Mouse (Mus musculus) limb, embryonic 13.5 days (tissue): Measurements from ENCODE around the gene Enox1. TPM values are rescaled to one million over a fixed set of nuclear protein-coding genes. Genes with fewer than 3 reads are reported as not detected.

ENCODE experiments used
- ATAC-seq: fragments of 200-750 bp; cut with Nextera tagmentation; 2 replicates; pipeline ENCODE4 v1.8.0; 2017; ENCODE audit warnings: low read depth, moderate number of reproducible peaks, moderate TSS enrichment; ENCODE audit not compliant: low FRiP score
- H3K27ac ChIP-seq: fragments of 300-500 bp; sonication (generic); 2 replicates; pipeline ENCODE4 v1.5.1; 2015; ENCODE audit warnings: inconsistent platforms, mild to moderate bottlenecking, moderate library complexity
- H3K27me3 ChIP-seq: fragments of 300-500 bp; sonication (generic); 2 replicates; pipeline ENCODE4 v1.6.1; 2015; ENCODE audit warnings: mild to moderate bottlenecking, inconsistent platforms
- H3K36me3 ChIP-seq: fragments of 300-500 bp; sonication (generic); 2 replicates; pipeline ENCODE4 v1.6.1; 2015; ENCODE audit warnings: inconsistent platforms, mild to moderate bottlenecking, moderate library complexity
- H3K4me1 ChIP-seq: fragments of 300-500 bp; sonication (generic); 2 replicates; pipeline ENCODE4 v1.6.1; 2015; ENCODE audit warnings: inconsistent platforms
- H3K4me2 ChIP-seq: fragments of 300-500 bp; sonication (generic); replicated peaks from 2 replicates; pipeline ENCODE4 v1.6.1; 2015; ENCODE audit warnings: inconsistent platforms, mild to moderate bottlenecking, moderate library complexity
- H3K4me3 ChIP-seq: fragments of 300-500 bp; sonication (generic); 2 replicates; pipeline ENCODE4 v1.5.1; 2015; ENCODE audit warnings: moderate library complexity, mild to moderate bottlenecking, inconsistent platforms
- H3K9ac ChIP-seq: fragments of 300-500 bp; sonication (generic); 2 replicates; pipeline ENCODE4 v1.6.1; 2015; ENCODE audit warnings: mild to moderate bottlenecking, inconsistent platforms
- H3K9me3 ChIP-seq: fragments of 300-500 bp; sonication (generic); 2 replicates; pipeline ENCODE4 v1.6.1; 2016; ENCODE audit warnings: inconsistent platforms
- WGBS: fragments of 180-500 bp; shearing (Covaris S2); methylation state at CpG from one replicate; pipeline ENCODE4 v1.1.7; 2015; 5-methylcytosine and 5-hydroxymethylcytosine counted together
- polyA plus RNA-seq: library from polyadenylated mRNA; unstranded; fragments of >200 nt; fragmentation: Nextera tagmentation; extraction: Ambion mirVana; gene quantifications from 2 replicates; pipeline ENCODE4 v1.2.1, GENCODE M21; 2015

Enox1 gene
- polyA plus RNA-seq, 1 experiment from 2014 or later = 18.9 TPM

- no peaks in the 10 kb centered on the region for H3K36me3 ChIP-seq
- H3K4me2 ChIP-seq = no peak overlapping the region
- H3K27me3 ChIP-seq = no peaks in the 10 kb centered on the region
- no peak for ATAC-seq
- no peaks in the 10 kb centered on the region for H3K9me3 ChIP-seq
- no peak overlapping the region for H3K27ac ChIP-seq
- no peak overlapping the region for H3K9ac ChIP-seq
- no peak overlapping the region for H3K4me3 ChIP-seq
- H3K4me1 ChIP-seq = peaks cover 17% of the 10 kb centered on the region; the same call in 1 of the 2 replicates
- WGBS = 88% methylated on average over 1 of the region's 1 CpGs
Observed at GRCm38 (mm10) chr14:77257461-77257860, 100.9 kb downstream of the Enox1 start.

GRCm38 (mm10) chr14:77258186-77258585 is 101.6 kb downstream of the Enox1 start:
- Histone ChIP-seq H3K27me3 (no peaks in the 10 kb centered on the region), H3K9ac (no peak overlapping the region), H3K4me2 (no peak overlapping the region), H3K9me3 (no peaks in the 10 kb centered on the region), H3K4me3 (no peak overlapping the region), H3K27ac (no peak overlapping the region), H3K4me1 (peaks cover 20% of the 10 kb centered on the region), H3K36me3 (no peaks in the 10 kb centered on the region)
- 75% methylated on average over 4 of the region's 4 CpGs for WGBS
- ATAC-seq = no peak

- Histone ChIP-seq H3K4me2 (no peak overlapping the region), H3K27me3 (no peaks in the 10 kb centered on the region), H3K4me3 (no peak overlapping the region), H3K9ac (no peak overlapping the region), H3K27ac (no peak overlapping the region), H3K9me3 (no peaks in the 10 kb centered on the region), H3K36me3 (no peaks in the 10 kb centered on the region), H3K4me1 (peaks cover 25% of the 10 kb centered on the region)
- 89% methylated on average over 5 of the region's 5 CpGs for WGBS
- no peak for ATAC-seq
Observed at GRCm38 (mm10) chr14:77259686-77260085, 103.1 kb downstream of the Enox1 start.

- no peak overlapping the region for H3K4me3 ChIP-seq
- ATAC-seq = no peak; the same call in 1 of the 2 replicates
- no peaks in the 10 kb centered on the region for H3K27me3 ChIP-seq
- no peak overlapping the region for H3K27ac ChIP-seq
- H3K36me3 ChIP-seq = no peaks in the 10 kb centered on the region
- no peaks in the 10 kb centered on the region for H3K9me3 ChIP-seq
- no peak overlapping the region for H3K9ac ChIP-seq
- H3K4me2 ChIP-seq = no peak overlapping the region
- H3K4me1 ChIP-seq = peaks cover 24% of the 10 kb centered on the region
- 63% methylated on average over 4 of the region's 4 CpGs for WGBS
Observed at GRCm38 (mm10) chr14:77260107-77260506, 103.5 kb downstream of the Enox1 start.

- no peaks in the 10 kb centered on the region for H3K27me3 ChIP-seq
- H3K4me3 ChIP-seq = no peak overlapping the region
- no peaks in the 10 kb centered on the region for H3K9me3 ChIP-seq
- no peaks in the 10 kb centered on the region for H3K36me3 ChIP-seq
- H3K9ac ChIP-seq = no peak overlapping the region
- ATAC-seq = no peak
- no peak overlapping the region for H3K4me2 ChIP-seq
- 71% methylated on average over 17 of the region's 17 CpGs for WGBS
- H3K27ac ChIP-seq = no peak overlapping the region
- H3K4me1 ChIP-seq = peaks cover 21% of the 10 kb centered on the region
Observed at GRCm38 (mm10) chr14:77266805-77267771, 110.5 kb downstream of the Enox1 start.

- Histone ChIP-seq H3K4me2 (peak overlapping the region; percentile 54), H3K9me3 (no peaks in the 10 kb centered on the region), H3K36me3 (no peaks in the 10 kb centered on the region), H3K27ac (no peak overlapping the region), H3K9ac (no peak overlapping the region), H3K27me3 (no peaks in the 10 kb centered on the region), H3K4me3 (0 out of 2 replicates have a peak overlapping the region, but pooled peaks have one; percentile 7), H3K4me1 (peaks cover 23% of the 10 kb centered on the region)
- ATAC-seq = no peak; the same call in 1 of the 2 replicates
- WGBS = 55% methylated on average over 12 of the region's 12 CpGs
Observed at GRCm38 (mm10) chr14:77272248-77272930, 115.8 kb downstream of the Enox1 start.

GRCm38 (mm10) chr14:77272931-77273446 is 116.4 kb downstream of the Enox1 start:
- Histone ChIP-seq H3K9ac (no peak overlapping the region), H3K4me3 (0 out of 2 replicates have a peak overlapping the region, but pooled peaks have one; percentile 7), H3K27me3 (no peaks in the 10 kb centered on the region), H3K36me3 (no peaks in the 10 kb centered on the region), H3K27ac (no peak overlapping the region; the same call in 1 of the 2 replicates), H3K4me1 (peaks cover 23% of the 10 kb centered on the region), H3K4me2 (peak overlapping the region; percentile 54), H3K9me3 (no peaks in the 10 kb centered on the region)
- WGBS = 29% methylated on average over 13 of the region's 13 CpGs
- peak; percentile 75; the same call in 1 of the 2 replicates for ATAC-seq

- Histone ChIP-seq H3K4me2 (no peak overlapping the region), H3K27me3 (no peaks in the 10 kb centered on the region), H3K4me1 (peaks cover 23% of the 10 kb centered on the region), H3K9ac (no peak overlapping the region), H3K36me3 (no peaks in the 10 kb centered on the region), H3K4me3 (no peak overlapping the region), H3K27ac (no peak overlapping the region), H3K9me3 (no peaks in the 10 kb centered on the region)
- WGBS = 67% methylated on average over 6 of the region's 6 CpGs
- no peak for ATAC-seq
Observed at GRCm38 (mm10) chr14:77273721-77274120, 117.2 kb downstream of the Enox1 start.

GRCm38 (mm10) chr14:77275607-77276006 is 119.0 kb downstream of the Enox1 start:
- H3K9me3 ChIP-seq = no peaks in the 10 kb centered on the region

GRCm38 (mm10) chr14:77279143-77279542 is 122.6 kb downstream of the Enox1 start:
- H3K9ac ChIP-seq = no peak overlapping the region
- no peaks in the 10 kb centered on the region for H3K9me3 ChIP-seq
- no peak overlapping the region for H3K4me3 ChIP-seq
- H3K4me1 ChIP-seq = no peaks in the 10 kb centered on the region
- no peaks in the 10 kb centered on the region for H3K27me3 ChIP-seq
- H3K4me2 ChIP-seq = no peak overlapping the region
- 60% methylated on average over 4 of the region's 4 CpGs for WGBS
- H3K36me3 ChIP-seq = no peaks in the 10 kb centered on the region
- no peak for ATAC-seq
- H3K27ac ChIP-seq = no peak overlapping the region

More at GRCm38 (mm10) chr14:77275607-77276006, 119.0 kb downstream of the Enox1 start:
- Histone ChIP-seq H3K4me3 (no peak overlapping the region), H3K4me2 (no peak overlapping the region), H3K27me3 (no peaks in the 10 kb centered on the region), H3K9ac (no peak overlapping the region), H3K4me1 (peaks cover 23% of the 10 kb centered on the region), H3K36me3 (no peaks in the 10 kb centered on the region), H3K27ac (no peak overlapping the region)
- ATAC-seq = no peak
- WGBS = 96% methylated on average over 6 of the region's 6 CpGs

GRCm38 (mm10) chr14:77280454-77280853 is 123.9 kb downstream of the Enox1 start:
- H3K27me3 ChIP-seq = no peaks in the 10 kb centered on the region
- H3K27ac ChIP-seq = no peak overlapping the region
- no peak for ATAC-seq
- H3K4me2 ChIP-seq = no peak overlapping the region
- H3K9me3 ChIP-seq = no peaks in the 10 kb centered on the region
- 86% methylated on average over 2 of the region's 2 CpGs for WGBS
- no peak overlapping the region for H3K4me3 ChIP-seq
- no peak overlapping the region for H3K9ac ChIP-seq
- H3K4me1 ChIP-seq = no peaks in the 10 kb centered on the region
- no peaks in the 10 kb centered on the region for H3K36me3 ChIP-seq

- H3K4me3 ChIP-seq = no peak overlapping the region
- no peak overlapping the region for H3K9ac ChIP-seq
- H3K4me1 ChIP-seq = no peaks in the 10 kb centered on the region
- no peaks in the 10 kb centered on the region for H3K36me3 ChIP-seq
- H3K27ac ChIP-seq = no peak overlapping the region
- no peak for ATAC-seq
- H3K27me3 ChIP-seq = no peaks in the 10 kb centered on the region
- no peak overlapping the region for H3K4me2 ChIP-seq
- H3K9me3 ChIP-seq = no peaks in the 10 kb centered on the region
- WGBS = 72% methylated on average over 7 of the region's 7 CpGs
Observed at GRCm38 (mm10) chr14:77280893-77281292, 124.3 kb downstream of the Enox1 start.
